In genomic region chr12:61524183-61524651, GRCm38 (mm10) we compare ENCODE assay signal across 9 mouse cellular contexts. TPM values are rescaled to one million over a fixed set of nuclear protein-coding genes. Genes with fewer than 3 reads are reported as not detected.
DNase-seq lines count a peak whose midpoint lies in the region; ATAC-seq and TF ChIP-seq lines count a peak whose summit lies in the region.
"Had no signal": no experiment of that assay in that cellular context is flagged by ENCODE, and none has a peak within 500 bp of the region (broad histone marks: within the 10 kb centered on the region; RNA-seq: fewer than 3 reads in every experiment).

No protein-coding gene starts in this region.

- peaks cover 26% of the 10 kb centered on the region for H3K4me1 ChIP-seq in heart, embryonic 13.5 days

- TF ChIP-seq CTCF in brain, embryonic 14.5 days (IDR thresholded peaks at IDR 0.05; ENCODE audit: borderline replicate concordance, extremely low read depth, insufficient read depth, insufficient read length) = no peak

- peak overlapping the region; percentile 92 for H3K4me2 ChIP-seq in heart, embryonic 13.5 days

- H3K27me3 ChIP-seq in heart, embryonic 13.5 days (replicated peaks) = peaks cover 59% of the 10 kb centered on the region

- intact Hi-C loops in heart, postnatal 14 days (cut with DNase I) = no loop called here
- intact Hi-C loops in left cerebral cortex, postnatal 25 days (cut with DNase I) = loop anchor here (5.0 to 10.0 kb wide), 3 partner anchors 311 to 1902 kb away; no protein-coding TSS in a partner anchor

- DNase-seq in heart, postnatal 14 days = no peak
- DNase-seq in brain, embryonic 14.5 days (ENCODE audit: low read depth) = peak; percentile 69
- DNase-seq in left cerebral cortex, postnatal 25 days (ENCODE audit: low spot score in 2 of 2) = peak; percentile 66 to 70
- DNase-seq in retina, embryonic 14.5 days (ENCODE audit: low spot score) = peak; percentile 52
- no peak for DNase-seq in thymus, postnatal 0 days (ENCODE audit: low spot score)

- under 1% methylated on average over 33 of the region's 33 CpGs for WGBS in heart, embryonic 13.5 days

- H3K9me3 ChIP-seq in heart, embryonic 13.5 days = no peaks in the 10 kb centered on the region

- no peak for TF ChIP-seq POLR2A in brain, embryonic 14.5 days (IDR thresholded peaks at IDR 0.05; ENCODE audit: borderline replicate concordance, extremely low read depth, insufficient read depth, insufficient read length, poor library complexity, severe bottlenecking)

- ATAC-seq in heart, embryonic 13.5 days (ENCODE audit: extremely low read depth, insufficient number of reproducible peaks, low FRiP score, low TSS enrichment) = no peak
- peak; percentile 21; the same call in 1 of the 2 replicates for ATAC-seq in frontal cortex, adult (ENCODE audit: low TSS enrichment)
- no peak for ATAC-seq in megakaryocyte, adult 5-6 weeks (ENCODE audit: poor library complexity, severe bottlenecking)

- H3K9ac ChIP-seq in heart, embryonic 13.5 days = peak overlapping the region; percentile 3

- H3K36me3 ChIP-seq in heart, embryonic 13.5 days = no peaks in the 10 kb centered on the region

- no peak overlapping the region for H3K27ac ChIP-seq in heart, embryonic 13.5 days (replicated peaks)

- H3K4me3 ChIP-seq in heart, embryonic 13.5 days = peak overlapping the region; percentile 67

RNA-seq across cellular contexts. Expression of gene Lrfn5, which starts 1.3 kb away (rescaled TPM):
- polyA plus RNA-seq in heart, embryonic 13.5 days (2015; fragmentation: Nextera tagmentation; extraction: Ambion mirVana) = 0.28 and 0.38 TPM in 2 replicates
- not detected for total RNA-seq in heart, postnatal 14 days (2021)
- polyA plus RNA-seq in brain, embryonic 14.5 days (2012; rRNA removed) = 28.9 and 38.1 TPM in 2 replicates
- 100 to 1,000 TPM; 121 TPM for total RNA-seq in left cerebral cortex, postnatal 25 days (2021)
- not detected in 2 replicates for polyA plus RNA-seq in thymus, postnatal 0 days (2015; fragmentation: Nextera tagmentation; extraction: Ambion mirVana)
- not detected in 2 replicates for total RNA-seq in megakaryocyte, adult 5-6 weeks (2015)
- total RNA-seq in megakaryocyte, adult 5-6 weeks (2017) = not detected in 2 replicates
- total RNA-seq: hematopoietic stem cell, adult 5-6 weeks had no signal

Comparison
In these comparisons a context has a peak if more than half of its experiments do, and no peak if none do; other contexts are left out.
1. DNase-seq: peak in brain, embryonic 14.5 days (single experiment), left cerebral cortex, postnatal 25 days (2 of 2) and retina, embryonic 14.5 days (single experiment); none in heart, postnatal 14 days (0 of 2) and thymus, postnatal 0 days (single experiment).
2. RNA of gene Lrfn5, which starts 1.3 kb away (total RNA-seq): 121 TPM in left cerebral cortex, postnatal 25 days; not detected in heart, postnatal 14 days and not detected in megakaryocyte, adult 5-6 weeks; every median in the first group is over 100 times any median in the second.